Mouse (Mus musculus): ENCODE data around the gene Ptgfrn.

GRCm38 (mm10) chr3:101044686-101045085, 65.4 kb downstream of the Ptgfrn start:
- TF ChIP-seq CTCF (IDR thresholded peaks at IDR 0.05) (no peak), POLR2A (IDR thresholded peaks at IDR 0.05; ENCODE audit: insufficient read depth, low read depth, low read length) (no peak), EP300 (IDR thresholded peaks at IDR 0.05; ENCODE audit: insufficient read depth, low read depth, low read length) (no peak)
